Mouse (Mus musculus) cerebellum, adult 11 months (tissue): ENCODE data around the gene Brwd1.
"Not testable (repeated sequence)": the region's sequence is repeated elsewhere in the genome, so short reads cannot be mapped to it uniquely, and the experiment has no call there.

ENCODE experiments used
- DNase-seq: peaks from one replicate; pipeline ENCODE4 v3.0.0; 2022

Brwd1 gene

GRCm38 (mm10) chr16:96082301-96083178 lies at the start of gene Brwd1:
TSS of gene Brwd1 (minus strand) at chr16:96082526.
- DNase-seq, result peak; percentile 92

- DNase-seq, result no peak
Measured at GRCm38 (mm10) chr16:96128466-96128865, 46.1 kb upstream of the Brwd1 start.

DNA sequence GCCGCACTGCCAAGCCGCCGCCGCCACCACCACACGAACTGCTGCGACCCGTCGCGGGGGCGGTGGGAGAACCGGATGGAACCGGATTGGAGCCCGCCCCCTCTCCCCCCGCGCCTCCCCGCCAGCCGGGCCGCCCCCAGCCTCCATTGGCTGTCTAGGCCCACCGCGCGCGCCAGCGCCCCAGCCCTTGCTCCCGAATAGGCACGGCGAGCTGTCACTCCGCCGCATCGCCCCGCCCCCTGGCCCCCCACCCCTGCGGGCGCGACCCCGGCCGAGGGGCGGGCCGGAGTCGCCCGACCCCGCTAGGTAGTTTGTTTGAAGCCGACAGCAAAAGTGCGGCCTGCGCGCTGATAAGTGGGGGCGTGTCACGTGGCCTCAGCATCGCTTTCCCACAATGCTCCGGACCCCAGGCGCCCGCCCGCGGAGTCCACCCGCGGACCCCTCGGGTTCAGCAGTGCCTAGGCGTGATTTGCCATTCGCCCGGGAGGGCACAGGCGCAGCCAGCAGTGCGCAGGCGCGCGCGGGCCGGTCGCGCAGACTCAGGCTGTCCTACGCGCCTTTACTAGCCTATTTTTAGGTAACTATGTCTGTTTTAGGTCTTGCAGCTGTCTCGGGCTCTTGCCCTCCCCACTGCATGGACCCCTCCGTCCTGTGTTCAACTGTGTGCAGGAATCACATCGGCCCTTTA lies 45.5 kb upstream of the Brwd1 start, which contains the start of gene Hmgn1:
TSS of gene Hmgn1 (minus strand) at position 73 of the 688 bp plus-strand sequence.
- DNase-seq, result peak; percentile 95

DNA sequence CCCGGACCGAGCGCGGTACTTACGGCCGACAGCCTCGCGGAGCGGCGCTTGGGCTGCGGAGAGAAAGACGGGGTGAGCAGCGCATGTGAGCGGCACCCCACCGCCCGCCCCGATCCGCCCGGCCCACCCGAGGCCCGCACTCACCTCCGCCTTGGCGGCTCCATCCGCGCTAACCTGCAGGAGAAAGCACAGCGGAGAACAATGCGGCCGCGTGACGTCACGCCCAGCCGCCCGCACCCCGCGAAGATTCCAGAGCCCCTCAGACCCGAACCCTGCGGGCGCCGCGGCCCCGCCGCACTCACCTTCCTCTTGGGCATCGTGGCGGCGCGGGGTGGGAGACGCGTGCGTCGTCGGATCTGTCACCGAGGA lies 44.9 kb upstream of the Brwd1 start:
- no peak for DNase-seq

- DNase-seq, result peak; percentile 34
Measured at GRCm38 (mm10) chr16:96126684-96127171, 44.4 kb upstream of the Brwd1 start.

DNA sequence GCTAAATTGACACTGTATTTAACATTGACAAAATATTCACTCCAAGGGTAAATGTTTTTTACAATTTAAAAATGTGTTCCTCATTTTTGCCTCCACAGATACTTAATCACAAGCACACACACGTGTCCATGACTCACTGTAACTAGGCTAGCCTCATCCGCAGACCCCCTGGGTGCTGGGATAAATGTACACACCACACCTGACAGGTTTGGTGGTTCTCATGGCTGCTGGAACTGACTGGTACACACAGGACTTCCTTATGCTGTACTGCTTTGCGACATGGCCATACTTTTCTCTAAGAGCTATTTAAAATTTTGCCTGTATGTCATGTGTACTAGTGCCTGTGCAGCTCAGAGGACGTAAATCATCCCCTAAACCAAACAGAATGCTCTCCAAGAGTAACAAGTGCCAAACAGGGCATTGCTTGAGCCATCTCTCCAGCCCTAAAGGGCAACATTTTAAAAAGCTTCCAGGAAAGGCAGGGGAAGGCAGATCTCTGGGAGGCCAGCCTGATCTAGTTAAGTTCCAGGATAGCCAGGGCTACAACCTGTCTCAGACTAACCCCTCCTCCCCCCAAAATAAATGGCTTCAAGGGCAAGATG lies 37.8 kb upstream of the Brwd1 start:
- no peak for DNase-seq

DNA sequence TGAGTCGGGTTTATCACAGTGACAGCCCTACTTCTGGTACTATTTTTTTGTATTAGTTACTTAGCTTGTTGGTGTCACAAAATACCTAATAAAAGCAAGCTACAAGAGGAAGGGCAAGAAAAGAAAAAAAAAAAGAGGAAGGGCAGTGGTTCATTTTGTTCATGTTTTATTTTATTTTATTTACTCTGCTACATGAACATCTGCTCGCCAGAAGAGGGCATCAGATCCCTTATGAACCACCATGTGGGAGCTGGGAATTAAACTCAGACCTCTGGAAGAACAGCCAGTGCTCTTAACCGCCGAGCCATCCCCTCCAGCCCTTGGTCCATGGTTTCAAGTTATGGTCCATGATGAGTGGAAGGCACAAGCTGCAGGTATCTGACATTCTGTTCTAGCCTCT lies 32.4 kb upstream of the Brwd1 start:
- no peak for DNase-seq

GRCm38 (mm10) chr16:96112769-96113168 lies 30.4 kb upstream of the Brwd1 start:
- no peak for DNase-seq

DNA sequence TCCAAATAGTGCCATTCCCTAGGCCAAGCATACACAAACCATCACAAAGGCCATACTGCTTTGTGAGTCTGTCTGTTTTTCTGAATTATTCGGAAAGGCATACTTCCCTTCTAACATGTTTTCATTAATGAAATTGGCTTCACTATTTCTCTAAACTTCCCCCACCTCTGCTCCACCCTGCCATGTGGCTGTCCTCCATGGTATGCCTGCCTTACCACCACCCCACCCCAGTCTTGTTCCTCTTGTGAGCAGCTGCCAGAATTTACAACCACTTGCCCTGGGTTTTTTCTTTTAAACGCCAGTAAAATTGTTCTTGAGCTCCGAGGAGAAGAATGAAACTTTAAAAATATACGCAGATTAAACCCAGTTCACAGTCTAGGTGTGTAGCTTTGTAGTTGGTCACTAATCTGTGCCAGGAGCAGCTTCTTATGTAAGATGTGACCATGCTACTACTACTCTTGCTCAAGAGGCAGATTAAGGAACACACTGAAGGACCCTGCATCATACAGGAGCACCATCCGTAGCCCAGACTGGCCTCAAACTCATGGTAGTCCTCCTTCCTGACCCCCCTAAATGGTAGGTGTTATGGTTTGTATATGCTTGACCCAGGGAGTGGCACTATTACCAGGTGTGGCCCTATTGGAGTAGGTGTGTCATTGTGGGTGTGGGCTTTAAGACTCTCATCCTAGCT lies 28.5 kb upstream of the Brwd1 start:
- no peak for DNase-seq

- no peak for DNase-seq
Measured at GRCm38 (mm10) chr16:96109673-96110072, 27.3 kb upstream of the Brwd1 start.

GRCm38 (mm10) chr16:96103036-96103435 lies 20.7 kb upstream of the Brwd1 start:
- DNase-seq, result no peak

- DNase-seq, result not testable (repeated sequence)
Measured at GRCm38 (mm10) chr16:96097811-96098210, 15.5 kb upstream of the Brwd1 start.

DNA sequence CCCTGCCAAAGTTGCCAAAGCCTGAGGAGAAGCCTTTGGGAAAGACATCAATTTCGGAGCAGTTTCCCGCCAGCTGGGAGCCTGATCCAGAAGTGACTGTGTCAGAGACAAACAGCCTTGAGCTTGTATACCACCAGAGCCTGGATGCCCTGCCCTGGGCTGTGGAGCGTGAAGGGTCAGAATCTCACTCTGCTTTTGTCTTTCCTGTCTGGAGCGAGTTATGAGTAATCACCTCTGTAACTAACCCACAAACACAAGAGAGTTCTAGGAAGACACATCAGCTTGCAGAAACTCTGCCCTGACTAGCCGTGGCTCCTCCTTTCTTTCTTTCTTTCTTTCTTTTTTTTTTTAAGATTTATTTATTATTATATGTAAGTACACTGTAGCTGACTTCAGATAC lies 13.6 kb upstream of the Brwd1 start:
- no peak for DNase-seq

DNA sequence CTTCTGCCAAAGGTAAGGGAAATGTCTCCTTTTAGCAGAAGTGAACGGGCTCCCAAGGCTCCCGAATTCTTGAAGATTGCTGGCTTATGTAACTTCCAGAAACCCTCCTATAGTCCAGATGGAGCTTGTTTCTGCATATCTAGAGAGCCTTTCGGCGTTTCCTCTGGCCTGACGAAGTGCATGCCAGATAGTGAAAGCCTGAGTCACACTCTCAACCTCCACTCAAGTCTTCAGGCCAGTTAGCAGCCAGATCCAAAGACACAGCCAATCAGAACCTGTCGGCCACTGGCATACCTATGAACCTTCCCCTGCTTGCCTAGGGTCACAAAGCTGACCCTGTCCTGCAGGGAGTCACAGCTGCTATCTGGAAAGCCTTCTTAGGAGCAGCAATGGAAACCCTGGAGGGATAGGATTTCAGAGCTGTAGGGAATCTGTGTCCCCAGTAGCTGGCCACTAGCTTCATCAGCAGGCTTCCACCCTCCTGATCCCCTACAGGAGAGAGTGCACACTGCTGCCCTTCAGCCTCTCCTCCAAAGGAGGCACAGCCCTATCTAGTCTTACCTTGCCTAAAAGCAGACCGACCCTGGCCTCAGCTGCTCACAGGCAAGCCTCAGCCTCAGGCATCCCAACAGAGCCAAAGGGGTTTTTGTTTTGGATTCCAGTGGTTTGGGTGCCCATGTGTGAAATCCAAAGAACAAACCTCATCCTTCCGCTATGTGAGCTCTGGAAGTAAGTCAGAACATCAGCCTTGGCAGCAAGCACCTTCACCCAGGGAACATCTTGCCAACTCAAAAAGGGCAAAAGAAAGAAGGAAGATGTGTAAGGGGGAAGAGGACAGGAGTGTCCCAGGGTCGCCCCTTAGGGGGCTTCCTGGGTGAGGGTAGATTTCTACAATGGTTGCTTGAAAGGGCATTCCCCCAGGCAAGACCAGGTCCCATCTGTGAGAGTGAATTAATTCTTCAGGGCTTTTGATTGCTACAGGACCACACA lies 9.5 kb upstream of the Brwd1 start:
- DNase-seq, result no peak

DNA sequence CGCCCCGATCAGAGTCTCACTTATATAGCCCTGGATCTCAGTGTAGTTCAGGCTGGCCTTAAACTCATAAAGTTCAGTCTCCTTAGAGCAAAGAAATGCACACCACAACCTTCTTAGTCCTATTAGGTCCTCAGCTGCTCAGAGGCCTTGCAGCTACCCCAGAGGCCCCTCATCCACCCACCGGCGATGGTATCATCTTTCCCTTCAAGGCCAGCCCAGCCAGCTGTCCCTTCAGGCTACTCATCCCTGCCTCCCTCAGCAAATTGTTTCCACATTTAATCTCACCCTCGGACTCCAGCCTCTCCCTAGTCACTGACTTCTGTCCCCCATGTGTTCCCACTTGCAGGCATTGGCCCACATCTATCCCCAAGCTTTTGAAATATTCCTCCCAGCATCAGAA lies 5.8 kb upstream of the Brwd1 start:
- no peak for DNase-seq

DNA sequence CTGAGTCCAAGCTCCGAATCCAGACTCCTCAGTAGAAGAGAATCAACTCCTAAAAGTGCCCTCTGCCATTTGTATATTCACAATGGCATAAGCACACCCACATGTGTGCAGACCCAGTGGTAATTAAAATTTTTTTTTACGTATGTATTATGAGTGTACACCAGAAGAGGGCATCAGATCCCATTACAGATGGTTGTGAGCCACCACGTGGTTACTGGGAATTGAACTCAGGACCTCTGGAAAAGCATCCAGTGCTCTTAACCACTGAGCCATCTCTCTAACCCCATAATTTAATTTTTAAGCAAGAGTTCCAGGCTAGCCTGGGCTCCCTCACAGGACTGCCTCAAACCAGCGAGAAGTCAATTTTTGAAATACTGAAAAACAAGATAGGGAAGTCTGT lies 5.1 kb upstream of the Brwd1 start:
- DNase-seq, result no peak

- DNase-seq, result no peak
Measured at GRCm38 (mm10) chr16:96087001-96087400, 4.7 kb upstream of the Brwd1 start.

- no peak for DNase-seq
Measured at GRCm38 (mm10) chr16:96085597-96085996, 3.3 kb upstream of the Brwd1 start.

- DNase-seq, result peak; percentile 36
Measured at GRCm38 (mm10) chr16:96083179-96083646, 887 bp upstream of the Brwd1 start.

DNA sequence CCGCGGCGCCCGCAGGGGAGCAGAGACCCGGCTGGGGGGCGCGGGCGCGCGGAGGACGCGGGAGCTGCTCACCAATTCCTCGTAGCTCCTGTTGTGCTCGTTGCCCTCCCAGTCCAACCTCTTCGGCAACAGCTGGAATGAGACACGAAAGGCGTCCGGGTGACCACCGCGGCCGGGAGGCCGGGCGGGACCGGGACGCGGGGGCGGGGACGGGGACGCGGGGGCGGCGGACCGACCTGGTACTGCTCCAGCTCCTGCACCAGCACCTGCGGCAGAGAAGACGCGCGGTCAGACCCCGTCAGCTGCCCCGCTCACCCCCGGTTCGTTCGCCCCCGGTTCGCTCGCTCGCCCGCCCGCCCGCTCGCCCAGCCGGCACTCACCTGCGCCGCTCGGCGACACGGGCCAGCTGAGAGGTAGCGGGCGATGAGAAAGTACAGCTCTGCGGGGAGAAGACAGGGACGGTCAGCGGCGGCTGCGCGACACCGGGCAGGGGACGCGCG lies 534 bp downstream of the Brwd1 start:
- DNase-seq, result peak; percentile 71

DNA sequence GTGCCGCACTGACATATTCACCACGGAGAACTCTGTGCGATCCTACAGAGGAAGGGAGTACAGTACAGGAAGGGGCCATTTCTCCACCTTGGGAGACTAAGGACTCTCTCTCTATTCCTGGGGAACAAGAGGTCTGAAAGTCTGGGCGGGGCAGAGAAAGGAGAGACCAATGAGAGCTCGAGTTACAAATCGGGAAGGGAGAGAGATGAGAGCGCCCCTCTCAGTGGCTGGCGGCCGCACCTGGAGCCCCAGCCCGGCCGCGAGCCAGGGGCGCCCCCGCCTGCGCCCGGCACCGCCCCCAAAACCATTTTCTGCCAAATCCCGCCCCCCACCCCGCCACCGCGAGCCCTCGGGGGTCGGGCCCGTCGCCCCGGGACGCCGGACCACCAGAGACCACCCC lies 995 bp downstream of the Brwd1 start:
- peak; percentile 89 for DNase-seq
